Mouse (Mus musculus) embryonic facial prominence, embryonic 15.5 days (tissue): ENCODE measurements around the gene Gfap. TPM values are rescaled to one million over a fixed set of nuclear protein-coding genes. Genes with fewer than 3 reads are reported as not detected.

Experiments used
- polyA plus RNA-seq: library from polyadenylated mRNA; unstranded; fragments of >200 nt; fragmentation: Nextera tagmentation; extraction: Ambion mirVana; gene quantifications from 2 replicates; pipeline ENCODE4 v1.2.1, GENCODE M21; 2015

The Gfap gene
- polyA plus RNA-seq, 1 experiment from 2014 or later, result 0.51 TPM

Other genes starting within 250 kb of the Gfap start
- gene Meioc, start 237.2 kb downstream of the Gfap start, polyA plus RNA-seq, result 0.58 and 0.80 TPM in 2 replicates
- gene Ccdc43, start 203.1 kb downstream of the Gfap start, polyA plus RNA-seq, result 40.4 and 41.6 TPM in 2 replicates
- gene Adam11, start 139.5 kb downstream of the Gfap start, polyA plus RNA-seq, result 7.1 and 7.8 TPM in 2 replicates
- gene Gjc1, start 81.2 kb downstream of the Gfap start, polyA plus RNA-seq, result 58.3 and 60.5 TPM in 2 replicates
- gene Higd1b, start 65.1 kb downstream of the Gfap start, polyA plus RNA-seq, result 1.1 and 2.1 TPM in 2 replicates
- 154 and 167 TPM in 2 replicates for gene Eftud2, start 19.9 kb downstream of the Gfap start, polyA plus RNA-seq
- 2.0 and 5.5 TPM in 2 replicates for gene Ccdc103, start 19.7 kb downstream of the Gfap start, polyA plus RNA-seq
- not detected in 2 replicates for gene Fam187a, start 15.7 kb downstream of the Gfap start, polyA plus RNA-seq
- gene Kif18b, start 24.2 kb upstream of the Gfap start, polyA plus RNA-seq, result 8.0 and 8.8 TPM in 2 replicates
- 2.7 and 4.1 TPM in 2 replicates for gene C1ql1, start 45.8 kb upstream of the Gfap start, polyA plus RNA-seq
- gene Nmt1, start 127.3 kb upstream of the Gfap start, polyA plus RNA-seq, result 49.5 and 52.9 TPM in 2 replicates
- gene Dcakd, start 127.4 kb upstream of the Gfap start, polyA plus RNA-seq, result 144 and 158 TPM in 2 replicates
- gene Plcd3, start 200.7 kb upstream of the Gfap start, polyA plus RNA-seq, result 7.6 and 9.0 TPM in 2 replicates
- gene Acbd4, start 200.8 kb upstream of the Gfap start, polyA plus RNA-seq, result 23.4 and 27.9 TPM in 2 replicates
- gene Hexim1, start 215.3 kb upstream of the Gfap start, polyA plus RNA-seq, result 5.9 and 6.1 TPM in 2 replicates
- gene Hexim2, start 231.5 kb upstream of the Gfap start, polyA plus RNA-seq, result 14.0 and 14.1 TPM in 2 replicates